Mouse (Mus musculus) cerebellum, postnatal 25 days (tissue): Measurements from ENCODE around the gene Hoxd13.
A peak's percentile ranks its signal among the peaks of the same experiment; 100 is the strongest.

Experiments
- DNase-seq, 2 experiments: peaks; one replicate each; pipeline ENCODE4 v3.0.0; 2021; ENCODE audit warnings: mixed read lengths in 2 of 2

The Hoxd13 gene

DNA sequence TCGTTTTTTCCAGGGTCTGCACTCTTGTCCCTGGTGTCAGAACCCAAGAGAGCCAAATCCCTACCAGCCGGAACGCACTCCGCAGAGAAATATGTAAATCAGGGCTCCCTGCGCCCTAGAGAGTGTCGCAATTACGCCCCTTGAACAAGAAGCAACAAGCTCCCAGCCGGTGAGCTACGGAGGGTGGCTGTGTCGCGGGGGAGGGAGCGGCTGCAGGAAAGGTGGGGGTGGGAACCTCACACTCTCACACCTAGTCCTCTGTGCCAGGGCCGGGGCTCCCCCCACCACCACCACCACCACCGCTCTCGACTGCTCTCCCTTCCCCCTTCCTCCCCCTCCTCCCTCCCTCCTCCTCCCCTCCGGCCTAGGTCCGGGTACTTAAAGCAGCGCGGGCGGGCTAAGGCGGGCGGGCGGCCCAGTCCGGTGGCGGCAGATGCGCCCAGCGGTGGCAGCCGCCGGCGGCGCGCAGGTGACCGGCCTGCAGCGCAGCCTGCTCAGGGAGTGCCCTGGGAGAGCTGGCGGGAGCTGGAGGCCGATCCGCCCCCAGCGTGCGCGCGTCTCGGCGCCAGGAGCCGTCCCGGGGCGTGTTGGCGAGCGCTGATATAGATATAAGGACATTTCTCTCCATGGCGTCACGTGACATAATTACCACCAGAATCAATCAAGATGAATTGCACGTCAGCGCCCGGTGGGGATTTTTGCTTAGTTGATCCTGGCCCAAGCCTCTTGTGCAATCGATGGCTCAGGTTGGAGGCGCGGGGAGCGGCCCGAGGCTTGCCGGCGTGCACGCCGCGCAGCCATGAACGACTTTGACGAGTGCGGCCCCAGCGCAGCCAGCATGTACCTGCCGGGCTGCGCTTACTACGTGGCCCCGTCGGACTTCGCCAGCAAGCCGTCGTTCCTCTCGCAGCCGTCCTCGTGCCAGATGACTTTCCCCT lies 13.8 kb downstream of the Hoxd13 start:
- no peak for DNase-seq

DNA sequence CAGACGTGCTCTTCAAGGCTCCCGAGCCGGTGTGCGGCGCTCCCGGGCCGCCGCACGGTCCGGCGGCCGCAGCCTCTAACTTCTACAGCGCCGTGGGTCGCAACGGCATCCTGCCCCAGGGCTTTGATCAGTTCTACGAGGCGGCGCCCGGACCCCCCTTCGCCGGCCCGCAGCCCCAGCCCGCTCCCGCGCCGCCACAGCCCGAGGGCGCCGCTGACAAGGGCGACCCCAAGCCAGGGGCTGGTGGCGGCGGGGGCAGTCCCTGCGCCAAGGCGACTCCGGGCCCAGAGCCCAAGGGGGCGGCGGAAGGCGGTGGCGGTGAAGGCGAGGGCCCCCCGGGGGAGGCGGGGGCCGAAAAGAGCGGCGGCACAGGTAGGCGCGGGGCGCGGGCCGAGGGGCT lies 14.7 kb downstream of the Hoxd13 start:
- DNase-seq: no peak

DNA sequence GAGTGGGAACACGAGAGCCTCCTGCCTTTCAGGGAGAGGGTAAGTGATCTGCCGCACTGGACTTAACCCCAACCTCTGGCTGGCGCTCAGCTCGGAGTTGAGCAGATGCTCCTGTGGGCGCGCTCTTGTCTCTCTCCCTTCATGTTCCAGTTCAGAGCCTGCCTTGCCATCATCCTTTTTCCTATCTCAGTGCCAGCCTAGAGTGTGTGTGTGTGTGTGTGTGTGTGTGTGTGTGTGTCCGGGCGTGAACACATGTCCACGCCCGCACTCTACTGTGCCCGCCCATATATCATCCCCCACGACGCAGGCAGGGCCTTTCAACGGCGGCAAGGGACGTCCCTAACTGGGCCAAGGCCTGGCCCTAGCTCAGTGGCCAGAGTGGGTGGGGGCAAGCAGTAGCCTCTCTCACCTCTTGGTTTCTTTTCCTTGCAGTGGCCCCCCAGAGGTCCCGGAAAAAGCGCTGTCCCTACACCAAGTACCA lies 15.4 kb downstream of the Hoxd13 start:
- DNase-seq: no peak

DNA sequence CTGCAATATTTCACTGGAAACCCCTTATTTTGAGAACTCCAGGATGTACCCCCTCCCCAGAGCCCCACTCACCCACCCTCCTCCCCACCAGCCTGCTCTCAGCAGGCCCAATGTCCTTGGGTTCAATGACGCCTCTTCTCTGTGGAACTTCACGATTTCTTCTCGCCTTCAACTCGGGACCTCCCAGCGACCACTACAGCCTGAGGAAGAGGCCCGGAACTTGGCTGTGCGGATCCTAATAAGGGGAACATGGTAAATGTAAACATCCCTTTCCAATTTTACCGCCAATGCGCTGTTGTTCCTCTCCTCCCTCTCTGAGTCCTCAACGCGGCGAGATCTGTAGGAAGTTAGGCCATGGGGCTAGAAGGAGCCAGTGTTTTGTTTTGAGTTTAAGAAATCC lies 16.0 kb downstream of the Hoxd13 start:
- no peak for DNase-seq

DNA sequence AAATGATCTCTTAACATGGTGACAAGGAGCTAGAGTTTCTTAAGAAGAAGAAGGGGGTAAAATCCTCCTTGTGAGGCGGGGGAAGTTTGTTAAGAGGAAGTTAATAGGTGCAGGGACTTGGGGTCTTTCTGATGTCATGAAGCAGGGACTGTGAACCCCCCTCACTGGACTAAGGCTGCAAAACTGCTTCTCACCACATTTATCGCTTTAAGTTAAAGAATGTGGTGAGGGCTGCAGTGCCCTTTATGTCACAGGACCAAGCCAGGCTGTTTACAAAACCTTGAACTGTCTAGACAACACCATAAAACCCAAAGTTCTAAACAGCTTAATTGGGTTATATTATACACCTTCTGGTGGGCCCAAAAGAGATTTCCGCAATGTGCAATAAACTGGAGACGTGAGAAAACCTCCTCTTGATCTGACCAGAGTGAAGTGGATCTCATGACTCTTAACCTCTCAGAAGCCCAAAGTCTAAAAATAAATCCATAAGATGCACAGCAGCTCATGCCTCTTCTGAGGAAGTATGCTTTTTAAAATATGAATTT lies 17.0 kb downstream of the Hoxd13 start:
- no peak for DNase-seq

DNA sequence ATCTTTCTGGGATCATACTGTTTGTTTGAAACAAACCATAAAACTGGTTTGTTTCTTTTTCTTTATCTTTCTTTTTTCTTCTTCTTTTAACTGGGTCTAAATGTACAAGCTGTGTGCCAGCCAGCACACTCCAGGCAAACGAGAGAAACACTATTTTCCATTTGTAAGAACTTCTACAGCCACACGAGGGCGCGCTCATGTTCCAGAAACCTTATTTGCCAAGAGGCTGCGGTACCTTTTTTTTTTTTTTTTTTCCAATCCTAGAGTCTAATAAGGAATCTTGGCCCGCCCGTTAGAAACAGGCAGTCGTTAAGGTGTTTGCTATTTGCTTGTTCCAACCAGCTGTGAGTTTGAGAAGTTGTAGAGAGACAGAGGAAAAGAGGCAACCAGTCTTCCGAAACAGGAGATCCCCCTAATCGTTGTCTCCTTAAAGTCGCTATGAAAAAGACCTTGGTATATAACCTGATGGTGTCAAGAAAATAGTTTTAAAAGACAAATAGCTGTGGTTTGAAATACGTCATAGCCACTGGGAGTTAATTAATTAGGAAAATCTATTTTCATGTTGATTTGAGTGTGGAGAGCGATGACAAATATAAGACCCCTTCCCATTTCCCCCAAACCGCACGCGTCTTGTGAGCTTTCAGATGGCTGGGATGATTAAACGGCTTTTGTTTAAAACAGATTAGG lies 18.3 kb downstream of the Hoxd13 start:
- peak; percentile 50 to 64 for DNase-seq

DNA sequence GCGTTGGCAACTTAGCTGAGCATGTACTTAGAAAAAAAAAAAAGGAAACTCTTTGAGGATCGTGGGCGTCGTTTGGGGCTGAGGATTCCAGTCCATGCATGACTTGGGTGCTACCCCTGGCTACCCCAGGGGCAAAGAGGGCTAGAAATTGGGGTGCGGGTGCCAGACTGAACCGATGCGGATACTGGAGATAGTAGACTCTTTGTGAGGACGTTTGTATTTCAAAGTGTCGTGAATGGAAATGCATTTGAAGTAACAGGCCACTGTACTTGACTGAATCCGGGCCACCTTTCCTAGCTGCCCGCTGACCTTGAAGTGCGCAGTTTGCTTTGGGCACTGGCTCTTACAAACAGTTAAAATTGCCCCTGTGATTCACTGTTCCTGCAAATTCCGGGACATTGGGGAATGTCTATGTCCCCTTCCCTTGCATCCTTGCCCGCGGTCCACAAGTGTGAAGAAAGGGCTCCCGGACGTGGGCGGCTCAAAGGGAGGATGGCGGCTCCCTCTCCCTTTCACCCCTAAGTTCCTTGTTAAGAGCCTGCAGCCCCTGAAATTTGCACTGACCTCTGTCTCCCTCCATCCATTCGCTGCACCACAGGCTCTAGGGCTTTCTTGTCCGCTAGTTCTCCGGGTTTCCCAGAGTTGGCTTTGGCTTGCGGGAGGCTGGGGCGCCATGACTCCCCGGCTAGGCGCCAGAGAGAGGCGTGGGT lies 19.0 kb downstream of the Hoxd13 start:
- DNase-seq: no peak

DNA sequence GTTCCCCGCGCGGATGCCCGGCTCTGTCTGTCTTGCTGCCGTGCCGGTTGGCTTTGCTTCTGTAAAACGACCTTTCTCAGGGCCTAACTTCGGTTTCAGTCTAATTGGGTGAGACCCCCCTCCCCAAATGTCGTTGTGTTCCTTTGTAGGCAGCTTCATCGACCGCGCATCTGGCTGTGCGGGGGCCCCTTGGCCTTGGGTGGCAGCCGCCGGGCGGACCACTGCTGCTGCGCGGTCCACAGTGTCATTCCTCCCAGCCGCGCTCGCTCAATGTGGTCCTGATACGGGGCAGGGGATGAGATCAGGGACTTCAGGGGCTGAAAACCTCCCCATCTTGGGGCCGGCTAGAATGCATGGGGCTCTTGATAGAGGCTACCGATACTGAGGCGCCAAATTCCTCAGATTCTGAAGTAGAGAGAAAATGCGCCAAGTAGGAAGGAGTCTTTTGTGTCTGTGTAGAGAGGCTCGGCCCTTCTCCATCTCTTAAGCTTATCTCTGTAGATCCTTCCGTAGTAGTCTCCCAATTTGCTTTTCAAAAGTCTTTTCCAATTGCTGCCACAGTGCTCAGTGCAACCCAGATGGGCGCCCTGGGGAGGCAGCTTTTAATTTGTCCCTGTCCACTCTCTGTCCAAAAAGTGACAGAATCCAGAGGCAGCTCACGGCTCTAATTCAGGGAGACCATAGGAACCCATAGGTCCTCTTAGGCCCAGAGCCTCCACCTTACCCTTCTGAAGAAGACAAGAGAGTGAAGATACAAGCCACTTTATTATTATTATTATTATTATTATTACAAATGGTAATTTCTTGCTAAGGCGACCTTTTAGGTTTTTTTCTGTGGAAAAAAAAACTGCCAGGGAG lies 19.8 kb downstream of the Hoxd13 start:
- DNase-seq: no peak

DNA sequence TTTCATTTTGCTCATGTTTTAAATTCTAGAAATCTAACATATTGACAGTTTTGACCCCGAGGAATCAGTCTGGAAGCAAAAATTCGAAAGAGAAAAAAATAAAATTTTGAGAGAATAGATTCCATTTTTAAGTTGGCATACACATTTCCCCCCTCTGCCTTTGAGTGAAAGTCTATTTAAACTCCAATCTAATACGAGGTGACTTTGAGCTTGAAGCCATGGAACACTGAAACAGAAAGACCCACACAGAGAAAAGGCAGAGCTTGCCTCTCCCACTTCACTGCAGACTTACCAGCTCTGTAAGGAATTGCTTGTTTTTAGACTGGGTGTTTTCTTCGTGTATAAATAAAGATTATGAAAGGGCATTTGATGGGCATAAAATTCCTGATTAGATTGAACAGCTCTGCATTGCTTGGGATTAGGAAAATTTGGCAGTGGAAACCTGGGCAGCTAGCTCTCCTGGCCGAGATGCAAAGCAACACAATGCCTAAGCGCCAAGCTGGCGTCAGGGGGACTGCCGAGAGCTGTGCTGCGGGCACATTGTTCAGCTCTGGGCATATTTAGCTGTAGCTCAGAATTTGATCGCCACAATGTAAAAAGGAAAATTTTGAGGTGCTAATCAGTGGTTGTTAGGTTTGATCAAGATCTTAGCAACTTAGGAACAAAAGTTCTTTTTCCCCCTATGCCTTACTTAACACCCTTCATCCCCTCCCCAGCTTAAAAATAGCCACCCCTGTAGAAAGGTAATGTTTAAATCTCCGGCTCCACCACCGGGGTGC lies 20.9 kb downstream of the Hoxd13 start:
- DNase-seq: no peak

DNA sequence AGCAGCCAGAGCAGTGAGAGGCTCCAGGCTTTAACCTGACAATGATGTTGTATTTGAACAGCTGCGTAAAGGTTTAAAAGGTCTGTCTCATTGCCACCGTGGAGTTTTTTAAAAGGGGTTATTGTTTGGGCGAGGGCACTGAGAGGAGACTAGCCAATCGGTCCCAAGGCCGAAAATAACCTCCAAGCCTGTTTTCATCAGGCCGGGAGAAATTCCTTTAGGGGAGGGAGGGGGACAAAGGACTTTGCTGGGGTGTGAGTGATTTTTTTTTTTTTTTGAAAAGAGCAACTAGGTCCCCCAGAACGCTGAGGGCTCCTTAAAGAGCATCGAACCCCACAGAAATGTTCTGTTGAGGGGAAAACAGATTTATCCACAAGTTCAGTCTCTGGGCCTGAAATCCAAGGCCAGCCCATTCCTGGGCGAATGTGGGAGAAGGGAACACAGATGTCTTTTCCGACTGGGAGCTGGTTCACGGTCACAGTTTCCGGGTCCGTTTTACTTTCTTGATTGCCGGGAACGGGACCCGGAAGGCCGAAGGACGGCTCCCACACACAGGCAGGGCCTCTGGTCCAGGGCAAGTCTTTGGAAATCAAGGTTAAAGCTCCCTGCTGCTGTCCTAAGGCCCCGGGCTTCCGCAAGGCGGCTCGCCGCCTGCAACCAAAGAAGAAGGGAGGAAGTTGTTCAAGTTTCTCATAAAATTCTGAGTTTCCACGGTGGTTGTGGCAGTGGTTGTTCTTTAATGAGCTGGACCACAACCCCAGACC lies 21.6 kb downstream of the Hoxd13 start:
- DNase-seq: no peak

DNA sequence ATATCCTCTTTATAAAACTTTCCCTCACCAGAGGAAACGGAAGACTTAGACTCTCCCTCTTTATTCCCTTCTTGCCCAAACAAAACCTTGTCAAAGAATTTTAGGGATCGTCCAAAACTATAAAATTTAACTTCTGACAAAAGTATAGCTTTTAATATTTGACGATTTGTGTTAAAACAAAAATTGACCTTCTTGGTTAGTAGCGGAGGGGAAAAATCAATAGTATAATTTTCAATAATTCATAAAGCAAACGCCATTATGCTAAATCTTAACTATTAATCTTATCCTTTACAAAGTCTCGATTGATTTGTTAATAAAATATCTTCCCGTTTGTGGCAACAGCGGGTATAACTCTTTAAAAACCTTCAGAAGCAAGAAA lies 22.2 kb downstream of the Hoxd13 start:
- DNase-seq: no peak

DNA sequence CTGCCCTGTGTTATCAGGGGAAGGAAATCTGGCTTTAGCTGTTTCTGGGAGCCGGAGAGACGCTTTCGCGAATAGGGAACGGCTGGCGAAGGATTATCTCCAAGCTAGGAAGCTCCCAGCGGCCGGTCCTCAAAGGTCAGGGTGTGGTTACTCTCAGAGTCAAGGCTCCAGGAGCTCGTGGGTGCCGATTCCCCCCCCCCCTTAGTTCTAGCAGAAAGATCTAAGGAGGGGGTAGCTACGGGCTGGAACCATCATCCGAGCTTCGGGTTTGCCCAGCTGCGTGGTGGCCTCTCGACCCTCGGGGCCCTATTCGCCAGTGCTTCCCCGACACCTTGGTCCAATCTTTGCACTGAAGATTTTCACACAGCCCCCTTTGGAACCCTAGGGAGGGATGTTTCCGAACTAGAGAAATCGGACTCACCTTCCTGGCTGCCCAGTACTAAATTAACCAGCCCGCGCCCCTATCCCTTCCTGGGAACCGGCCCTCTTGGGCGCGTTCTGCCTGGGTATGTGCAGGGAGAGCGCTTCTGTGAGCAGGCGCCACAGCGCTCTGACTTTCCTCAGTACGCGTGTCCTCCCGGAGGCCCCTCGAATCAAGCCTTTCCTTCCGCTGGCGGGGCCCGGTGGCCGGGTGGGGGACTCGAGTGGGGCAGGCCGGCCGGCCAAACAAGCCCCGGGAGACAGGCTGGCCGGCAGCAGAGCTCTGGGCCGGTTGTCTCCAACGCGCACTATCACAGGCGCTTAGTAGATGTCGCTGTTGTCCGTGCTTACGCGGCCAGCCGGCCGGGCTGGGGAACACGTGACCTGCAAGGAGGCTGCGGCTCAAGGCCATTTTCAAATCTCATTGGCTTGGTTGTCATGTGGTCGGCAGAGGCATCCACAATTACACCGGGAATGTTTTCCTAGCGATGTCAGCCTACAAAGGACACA lies 23.2 kb downstream of the Hoxd13 start, which contains the start of gene Hoxd10:
Gene Hoxd10, plus strand, starts transcription at position 903 of the 930 bp plus-strand sequence.
- no peak for DNase-seq

DNA sequence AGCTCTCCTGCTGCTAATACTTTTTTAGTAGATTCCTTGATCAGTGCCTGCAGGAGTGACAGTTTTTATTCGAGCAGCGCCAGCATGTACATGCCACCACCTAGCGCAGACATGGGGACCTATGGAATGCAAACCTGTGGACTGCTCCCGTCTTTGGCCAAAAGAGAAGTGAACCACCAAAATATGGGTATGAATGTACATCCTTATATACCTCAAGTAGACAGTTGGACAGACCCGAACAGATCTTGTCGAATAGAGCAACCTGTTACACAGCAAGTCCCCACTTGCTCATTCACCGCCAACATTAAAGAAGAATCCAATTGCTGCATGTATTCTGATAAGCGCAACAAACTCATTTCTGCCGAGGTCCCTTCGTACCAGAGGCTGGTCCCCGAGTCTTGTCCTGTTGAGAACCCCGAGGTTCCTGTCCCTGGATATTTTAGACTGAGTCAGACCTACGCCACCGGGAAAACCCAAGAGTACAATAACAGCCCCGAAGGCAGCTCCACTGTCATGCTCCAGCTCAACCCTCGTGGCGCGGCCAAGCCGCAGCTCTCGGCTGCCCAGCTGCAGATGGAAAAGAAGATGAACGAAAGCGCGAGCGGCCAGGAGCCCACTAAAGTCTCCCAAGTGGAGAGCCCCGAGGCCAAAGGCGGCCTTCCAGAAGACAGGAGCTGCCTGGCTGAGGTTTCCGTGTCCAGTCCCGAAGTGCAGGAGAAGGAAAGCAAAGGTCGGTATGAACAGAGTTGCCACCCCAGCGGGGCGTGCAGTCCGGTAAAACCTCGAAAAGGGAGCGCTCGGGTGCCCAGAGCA lies 24.1 kb downstream of the Hoxd13 start:
- no peak for DNase-seq

DNA sequence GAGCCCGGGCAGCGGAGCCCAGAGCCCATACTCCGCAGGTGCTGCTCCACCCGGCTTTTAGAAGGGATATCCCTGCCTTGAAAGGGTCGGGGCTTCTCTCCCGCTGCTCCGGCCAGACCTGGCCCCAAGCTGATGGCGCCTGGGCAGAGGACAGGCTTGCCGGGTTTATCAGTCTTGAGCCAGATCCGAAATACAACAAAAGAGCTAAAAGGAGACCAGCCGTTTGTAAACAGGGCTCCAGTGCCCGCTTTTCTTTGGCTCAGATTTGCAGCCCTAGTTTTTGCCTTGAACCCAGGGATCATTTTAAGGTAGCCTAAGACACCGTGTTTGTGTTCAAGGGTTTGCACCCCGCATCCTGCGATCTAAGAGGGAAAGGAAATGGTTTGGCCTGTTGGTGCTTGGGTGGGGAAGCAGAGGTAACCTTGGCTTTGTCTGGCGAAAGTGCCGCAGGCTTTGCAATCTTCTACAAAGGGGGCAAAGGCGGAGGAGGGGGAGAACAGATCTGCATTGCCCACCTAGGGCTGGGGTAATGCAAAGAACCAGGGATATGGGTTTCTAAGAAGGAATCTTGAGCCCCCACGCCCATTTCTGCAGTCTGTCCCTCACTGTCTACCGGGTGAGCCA lies 24.8 kb downstream of the Hoxd13 start:
- no peak for DNase-seq

DNA sequence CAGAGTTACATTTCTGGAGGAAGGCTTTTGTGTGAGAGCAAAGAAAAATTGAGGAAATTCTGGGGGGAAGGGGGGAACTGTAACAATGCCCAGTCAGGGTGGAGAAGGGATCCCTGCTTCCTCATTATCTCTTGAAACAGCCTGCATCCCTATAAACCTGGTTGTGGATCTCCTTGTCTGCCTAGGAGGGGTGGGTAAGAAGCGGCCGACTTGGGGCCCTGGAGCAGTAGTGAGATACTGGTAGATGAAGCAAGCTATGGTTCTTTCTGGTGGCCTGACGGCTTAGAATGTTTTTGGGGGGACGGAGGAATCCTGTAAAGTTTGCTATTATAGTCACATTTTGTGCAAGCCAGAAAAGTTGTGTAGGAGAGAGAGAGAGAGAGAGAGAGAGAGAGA lies 25.3 kb downstream of the Hoxd13 start:
- no peak for DNase-seq

DNA sequence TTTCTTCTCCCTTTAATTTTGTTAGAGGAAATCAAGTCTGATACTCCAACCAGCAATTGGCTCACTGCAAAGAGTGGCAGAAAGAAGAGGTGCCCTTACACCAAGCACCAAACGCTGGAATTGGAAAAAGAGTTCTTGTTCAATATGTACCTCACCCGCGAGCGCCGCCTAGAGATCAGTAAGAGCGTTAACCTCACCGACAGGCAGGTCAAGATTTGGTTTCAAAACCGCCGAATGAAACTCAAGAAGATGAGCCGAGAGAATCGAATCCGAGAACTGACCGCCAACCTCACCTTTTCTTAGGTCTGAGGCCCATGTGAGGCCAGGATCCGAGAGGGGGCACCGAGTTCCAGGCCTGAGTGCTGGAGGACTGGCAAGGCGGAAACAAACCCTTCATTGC lies 26.0 kb downstream of the Hoxd13 start:
- no peak for DNase-seq

DNA sequence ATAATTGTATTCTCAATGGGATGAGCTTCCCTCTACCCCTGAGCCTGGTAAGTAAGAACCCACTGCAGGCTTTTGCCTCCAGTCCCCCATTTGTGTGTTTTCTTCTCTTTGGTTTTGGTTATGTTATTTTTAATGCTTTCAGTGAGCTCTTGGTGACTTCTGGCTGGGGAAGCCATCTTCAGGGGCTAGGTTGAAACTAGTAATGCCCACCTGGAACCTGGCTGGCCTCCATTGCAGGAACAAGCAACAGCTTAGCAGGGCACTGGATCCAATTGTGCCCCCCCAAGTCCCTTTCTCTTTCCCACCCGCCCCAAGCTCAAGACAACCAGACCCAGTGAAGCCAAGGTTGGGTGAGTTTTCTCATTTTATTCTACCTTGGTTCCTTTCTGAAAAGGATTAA lies 27.3 kb downstream of the Hoxd13 start:
- no peak for DNase-seq
